11 mouse cellular contexts compared by ENCODE assay signal in the genomic region with DNA sequence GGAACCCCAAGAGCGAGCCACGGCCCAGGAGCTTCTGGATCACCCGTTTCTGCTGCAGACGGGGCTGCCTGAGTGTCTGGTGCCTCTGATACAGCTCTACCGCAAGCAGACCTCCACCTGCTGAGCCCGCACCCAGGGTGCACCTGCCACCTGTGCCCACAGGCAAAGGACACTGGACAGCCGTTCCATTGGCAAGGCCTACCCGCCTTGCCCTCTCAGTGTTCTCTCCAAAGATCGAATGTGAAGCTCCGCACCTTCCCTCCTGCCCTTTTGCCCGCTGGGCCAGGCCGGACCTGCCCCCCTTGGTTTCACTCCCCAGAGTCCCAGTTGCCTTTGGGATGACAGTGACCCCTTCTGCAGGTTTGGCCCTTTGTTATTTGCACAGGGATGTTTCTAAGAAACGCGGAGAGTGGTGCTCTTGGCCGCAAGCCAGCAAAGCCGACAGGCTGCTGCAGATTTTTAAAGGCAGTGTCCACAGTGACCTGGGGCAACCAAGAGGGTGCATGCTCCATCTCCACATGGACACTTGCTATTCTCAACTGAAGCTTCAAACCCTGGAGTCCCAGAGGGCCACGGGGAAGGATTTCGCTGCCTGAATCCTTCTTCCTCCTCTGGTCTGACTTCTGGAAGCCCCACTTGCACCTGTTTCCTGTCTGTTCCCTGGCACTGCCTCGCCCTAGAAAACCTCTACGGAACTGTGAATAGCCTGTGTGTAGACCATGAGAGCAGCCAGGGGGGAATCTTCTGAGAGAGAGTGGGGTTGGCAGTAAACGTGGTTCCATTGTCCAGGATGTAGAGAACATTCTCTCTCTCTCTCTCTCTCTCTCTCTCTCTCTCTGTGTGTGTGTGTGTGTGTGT. TPM values are rescaled to one million over a fixed set of nuclear protein-coding genes. Genes with fewer than 3 reads are reported as not detected.
DNase-seq lines count a peak whose midpoint lies in the region; ATAC-seq and TF ChIP-seq lines count a peak whose summit lies in the region.
"Had no signal": no experiment of that assay in that cellular context is flagged by ENCODE, and none has a peak within 500 bp of the region (broad histone marks: within the 10 kb centered on the region; RNA-seq: fewer than 3 reads in every experiment).

No protein-coding gene starts in this region.

- peak; percentile 17 for DNase-seq in cerebellum, postnatal 36 days
- DNase-seq in cerebellum, postnatal 4 days (ENCODE audit: low spot score in 2 of 2): no peak
- DNase-seq in liver: peak; percentile 20
- DNase-seq in liver, embryonic 11.5 days (ENCODE audit: low spot score): no peak
- peak; percentile 27 for DNase-seq in adipocyte (ENCODE audit: low spot score)
- no peak for DNase-seq in layer of hippocampus, adult 18-20 months (ENCODE audit: low spot score in 2 of 2)

- H3ac ChIP-seq in myocyte (ENCODE audit: control insufficient read depth, insufficient read length): no peak overlapping the region

- H3K9me3 ChIP-seq in liver, embryonic 11.5 days (ENCODE audit: control insufficient read depth, low read length): no peaks in the 10 kb centered on the region
- no peaks in the 10 kb centered on the region for H3K9me3 ChIP-seq in intestine, embryonic 16.5 days (ENCODE audit: control insufficient read depth, low read length)
- H3K9me3 ChIP-seq: hindbrain, embryonic 15.5 days; neural tube, embryonic 13.5 days had no signal

- no peaks in the 10 kb centered on the region for H3K36me3 ChIP-seq in liver, embryonic 11.5 days (ENCODE audit: control insufficient read depth, insufficient read depth, low read length)
- H3K36me3 ChIP-seq in myocyte (ENCODE audit: control insufficient read depth, insufficient read depth): no peaks in the 10 kb centered on the region
- H3K36me3 ChIP-seq in intestine, embryonic 16.5 days (ENCODE audit: control insufficient read depth, insufficient read depth, low read length): no peaks in the 10 kb centered on the region
- H3K36me3 ChIP-seq: neural tube, embryonic 13.5 days had no signal

- 54% methylated on average over 21 of the region's 21 CpGs for WGBS in liver, embryonic 11.5 days
- 50% methylated on average over 21 of the region's 21 CpGs for WGBS in intestine, embryonic 16.5 days

- H3K27ac ChIP-seq in liver, embryonic 11.5 days (ENCODE audit: low read depth, low read length): no peak overlapping the region
- H3K27ac ChIP-seq in intestine, embryonic 16.5 days (ENCODE audit: low read length): no peak overlapping the region
- H3K27ac ChIP-seq: hindbrain, embryonic 15.5 days; neural tube, embryonic 13.5 days had no signal

- TF ChIP-seq POLR2A in myocyte (IDR thresholded peaks at IDR 0.05; ENCODE audit: insufficient read length, low read depth): no peak

- H3K79me2 ChIP-seq in myocyte (ENCODE audit: control insufficient read depth, insufficient read depth): no peaks in the 10 kb centered on the region

- H3K4me3 ChIP-seq in liver, embryonic 11.5 days (ENCODE audit: low read depth, low read length): no peak overlapping the region
- H3K4me3 ChIP-seq in myocyte: no peak overlapping the region
- H3K4me3 ChIP-seq in intestine, embryonic 16.5 days (ENCODE audit: low read length): no peak overlapping the region
- H3K4me3 ChIP-seq: hindbrain, embryonic 15.5 days; neural tube, embryonic 13.5 days had no signal

- peaks cover 48% of the 10 kb centered on the region for H3K27me3 ChIP-seq in liver, embryonic 11.5 days (replicated peaks; ENCODE audit: control insufficient read depth, insufficient read depth, low read length)
- H3K27me3 ChIP-seq in myocyte (ENCODE audit: control insufficient read depth, insufficient read depth, insufficient read length): peaks cover 16% of the 10 kb centered on the region
- peaks cover 12% of the 10 kb centered on the region for H3K27me3 ChIP-seq in intestine, embryonic 16.5 days (replicated peaks; ENCODE audit: control insufficient read depth, insufficient read depth, low read length)
- H3K27me3 ChIP-seq: CH12.LX had no signal

- no peak for ATAC-seq in liver, embryonic 11.5 days (replicated peaks; ENCODE audit: low FRiP score)
- no peak for ATAC-seq in intestine, embryonic 16.5 days

- no peak overlapping the region for H3K9ac ChIP-seq in liver, embryonic 11.5 days (ENCODE audit: low read depth, low read length)
- H3K9ac ChIP-seq in intestine, embryonic 16.5 days (ENCODE audit: low read depth, low read length): no peak overlapping the region
- H3K9ac ChIP-seq: hindbrain, embryonic 15.5 days; neural tube, embryonic 13.5 days had no signal

- peaks cover 5% of the 10 kb centered on the region for H3K4me1 ChIP-seq in liver, embryonic 11.5 days (replicated peaks; ENCODE audit: control insufficient read depth, insufficient read depth, low read length)
- H3K4me1 ChIP-seq in intestine, embryonic 16.5 days (ENCODE audit: control insufficient read depth, insufficient read depth, low read length): peaks cover 10% of the 10 kb centered on the region; the same call in 1 of the 2 replicates

- H3K4me2 ChIP-seq in liver, embryonic 11.5 days: no peak overlapping the region
- no peak overlapping the region for H3K4me2 ChIP-seq in myocyte (ENCODE audit: low read depth)
- no peak overlapping the region for H3K4me2 ChIP-seq in intestine, embryonic 16.5 days (ENCODE audit: low read depth, low read length)
- H3K4me2 ChIP-seq: hindbrain, embryonic 15.5 days; neural tube, embryonic 13.5 days had no signal

TF ChIP-seq in myocyte, 11 proteins besides CTCF, POLR2A, EP300 and RAD21:
- TF ChIP-seq MYOD1 (IDR thresholded peaks at IDR 0.05; ENCODE audit: control insufficient read depth in 1 of 3, insufficient read length in 2 of 3, low read depth in 2 of 3) (peak in 2 of 3 experiments; percentile 77 to 80), E2F4 (IDR thresholded peaks at IDR 0.05; ENCODE audit: insufficient read depth) (no peak)

RNA-seq across cellular contexts. Expression of a gene that starts 7.1 kb away (rescaled TPM):
- 0.16 TPM in 1 of 2 replicates, not detected in the other for polyA plus RNA-seq in liver, embryonic 11.5 days (2014; fragmentation: Nextera tagmentation; extraction: Ambion mirVana)
- 0.01 TPM for polyA plus RNA-seq in myocyte (2012; fragmentation: generic; extraction: Trizol)
- 10 to 100 TPM; 18.1 to 18.6 TPM for total RNA-seq in layer of hippocampus, adult 18-20 months (2021)
- 0.15 and 0.22 TPM in 2 replicates for polyA plus RNA-seq in intestine, embryonic 16.5 days (2015; fragmentation: Nextera tagmentation; extraction: Ambion mirVana)
- total RNA-seq: CH12.LX had no signal
- polyA plus RNA-seq: neural tube, embryonic 13.5 days had no signal

RNA-seq across cellular contexts. Expression of a gene that starts 31.6 kb away (rescaled TPM):
- 2.9 and 3.5 TPM in 2 replicates for polyA plus RNA-seq in liver, embryonic 11.5 days (2014; fragmentation: Nextera tagmentation; extraction: Ambion mirVana)
- polyA plus RNA-seq in myocyte (2012; fragmentation: generic; extraction: Trizol): not detected
- total RNA-seq in layer of hippocampus, adult 18-20 months (2021): 1 to 10 TPM; 2.2 to 2.5 TPM
- polyA plus RNA-seq in intestine, embryonic 16.5 days (2015; fragmentation: Nextera tagmentation; extraction: Ambion mirVana): 0.99 and 1.3 TPM in 2 replicates

RNA-seq across cellular contexts. Expression of a gene that starts 33.6 kb away (rescaled TPM):
- polyA plus RNA-seq in liver, embryonic 11.5 days (2014; fragmentation: Nextera tagmentation; extraction: Ambion mirVana): 2.2 and 2.8 TPM in 2 replicates
- 0.06 TPM for polyA plus RNA-seq in myocyte (2012; fragmentation: generic; extraction: Trizol)
- 10 to 100 TPM; 54.3 to 67.9 TPM for total RNA-seq in layer of hippocampus, adult 18-20 months (2021)
- polyA plus RNA-seq in intestine, embryonic 16.5 days (2015; fragmentation: Nextera tagmentation; extraction: Ambion mirVana): 1.8 and 2.0 TPM in 2 replicates

RNA-seq across cellular contexts. Expression of a gene that starts 48.9 kb away (rescaled TPM):
- polyA plus RNA-seq in liver, embryonic 11.5 days (2014; fragmentation: Nextera tagmentation; extraction: Ambion mirVana): 32.3 and 33.0 TPM in 2 replicates
- 10.5 TPM for polyA plus RNA-seq in myocyte (2012; fragmentation: generic; extraction: Trizol)
- 10 to 100 TPM; 71.4 to 77.5 TPM for total RNA-seq in layer of hippocampus, adult 18-20 months (2021)
- polyA plus RNA-seq in intestine, embryonic 16.5 days (2015; fragmentation: Nextera tagmentation; extraction: Ambion mirVana): 21.9 and 24.1 TPM in 2 replicates

Comparison
In these comparisons a context has a peak if more than half of its experiments do, and no peak if none do; other contexts are left out.
1. DNase-seq: peak in cerebellum, postnatal 36 days (2 of 2), liver (single experiment) and adipocyte (single experiment); none in cerebellum, postnatal 4 days (0 of 2), liver, embryonic 11.5 days (single experiment) and layer of hippocampus, adult 18-20 months (0 of 2).